Mouse (Mus musculus): ENCODE results near the gene Slc15a1. TPM values are rescaled to one million over a fixed set of nuclear protein-coding genes. Genes with fewer than 3 reads are reported as not detected.
A peak's percentile ranks its signal among the peaks of the same experiment; 100 is the strongest.

The Slc15a1 gene
- 0.13 and 0.14 TPM in 2 replicates for polyA plus RNA-seq (2014; fragmentation: Nextera tagmentation; extraction: Ambion mirVana)

- no peaks in the 10 kb centered on the region for H3K36me3 ChIP-seq (ENCODE audit: insufficient read depth)
- no peak for TF ChIP-seq CTCF (IDR thresholded peaks at IDR 0.05; ENCODE audit: low read depth)
- ATAC-seq (ENCODE audit: insufficient read depth), result no peak
- H3K9me3 ChIP-seq (ENCODE audit: low read depth, low read length), result no peaks in the 10 kb centered on the region
- H3K27ac ChIP-seq (ENCODE audit: low read depth), result no peak within 1 kb of the TSS
- no peak for DNase-seq
- WGBS, result 11% methylated on average over 33 of the region's 33 CpGs
- H3K4me2 ChIP-seq, result peak within 1 kb of the TSS; percentile 53
- no peaks in the 10 kb centered on the region for H3K4me1 ChIP-seq (ENCODE audit: insufficient read depth)
- H3K27me3 ChIP-seq (ENCODE audit: insufficient read depth, low read length), result peaks cover 41% of the 10 kb centered on the region
- peak within 1 kb of the TSS; percentile 9; the same call in 1 of the 2 replicates for H3K9ac ChIP-seq
- peak within 1 kb of the TSS; percentile 18 for H3K4me3 ChIP-seq (ENCODE audit: low read depth, low read length)
These were observed at the start of gene Slc15a1 for GRCm38 (mm10) chr14:121504781-121505484. Gene Slc15a1, minus strand, starts transcription at chr14:121505252.

- peaks cover 10% of the 10 kb centered on the region; the same call in 1 of the 2 replicates for H3K36me3 ChIP-seq (ENCODE audit: insufficient read depth)
- H3K4me1 ChIP-seq (ENCODE audit: insufficient read depth), result peaks cover 3% of the 10 kb centered on the region; the same call in 1 of the 2 replicates
These were observed 48.7 kb upstream of the Slc15a1 start for GRCm38 (mm10) chr14:121553785-121554184.

GRCm38 (mm10) chr14:121552586-121552985 is 47.5 kb upstream of the Slc15a1 start:
- no peaks in the 10 kb centered on the region for H3K9me3 ChIP-seq (ENCODE audit: low read depth, low read length)
- DNase-seq, result no peak
- H3K27me3 ChIP-seq (ENCODE audit: insufficient read depth, low read length), result no peaks in the 10 kb centered on the region
- peaks cover 10% of the 10 kb centered on the region; the same call in 1 of the 2 replicates for H3K36me3 ChIP-seq (ENCODE audit: insufficient read depth)
- no peak overlapping the region for H3K4me2 ChIP-seq
- WGBS, result 73% methylated on average over 5 of the region's 5 CpGs
- no peak overlapping the region for H3K27ac ChIP-seq (ENCODE audit: low read depth)
- peaks cover 3% of the 10 kb centered on the region for H3K4me1 ChIP-seq (ENCODE audit: insufficient read depth)
- no peak overlapping the region for H3K4me3 ChIP-seq (ENCODE audit: low read depth, low read length)
- H3K9ac ChIP-seq, result no peak overlapping the region
- TF ChIP-seq CTCF (IDR thresholded peaks at IDR 0.05; ENCODE audit: low read depth), result no peak
- no peak for ATAC-seq (ENCODE audit: insufficient read depth)

More at GRCm38 (mm10) chr14:121553785-121554184, 48.7 kb upstream of the Slc15a1 start:
- H3K4me3 ChIP-seq (ENCODE audit: low read depth, low read length), result no peak overlapping the region
- no peak for TF ChIP-seq CTCF (IDR thresholded peaks at IDR 0.05; ENCODE audit: low read depth)
- H3K27me3 ChIP-seq (ENCODE audit: insufficient read depth, low read length), result no peaks in the 10 kb centered on the region
- H3K4me2 ChIP-seq, result no peak overlapping the region
- no peak overlapping the region for H3K9ac ChIP-seq
- H3K27ac ChIP-seq (ENCODE audit: low read depth), result no peak overlapping the region
- DNase-seq (no peak), ATAC-seq (ENCODE audit: insufficient read depth) (no peak)
- H3K9me3 ChIP-seq (ENCODE audit: low read depth, low read length), result no peaks in the 10 kb centered on the region

GRCm38 (mm10) chr14:121549834-121550233 is 44.8 kb upstream of the Slc15a1 start:
- H3K36me3 ChIP-seq (ENCODE audit: insufficient read depth), result peaks cover 14% of the 10 kb centered on the region; the same call in 1 of the 2 replicates
- no peak overlapping the region for H3K4me2 ChIP-seq
- no peak for TF ChIP-seq CTCF (IDR thresholded peaks at IDR 0.05; ENCODE audit: low read depth)
- DNase-seq (no peak), ATAC-seq (ENCODE audit: insufficient read depth) (peak; percentile 39; the same call in 1 of the 2 replicates)
- peaks cover 9% of the 10 kb centered on the region for H3K4me1 ChIP-seq (ENCODE audit: insufficient read depth)
- 58% methylated on average over 6 of the region's 6 CpGs for WGBS
- no peaks in the 10 kb centered on the region for H3K27me3 ChIP-seq (ENCODE audit: insufficient read depth, low read length)
- H3K4me3 ChIP-seq (ENCODE audit: low read depth, low read length), result no peak overlapping the region
- no peak overlapping the region for H3K9ac ChIP-seq
- no peaks in the 10 kb centered on the region for H3K9me3 ChIP-seq (ENCODE audit: low read depth, low read length)
- H3K27ac ChIP-seq (ENCODE audit: low read depth), result peak overlapping the region; percentile 24; the same call in 1 of the 2 replicates

GRCm38 (mm10) chr14:121547745-121548144 is 42.7 kb upstream of the Slc15a1 start:
- Histone ChIP-seq H3K4me1 (ENCODE audit: insufficient read depth) (peaks cover 9% of the 10 kb centered on the region), H3K27ac (ENCODE audit: low read depth) (peak overlapping the region; percentile 78), H3K27me3 (ENCODE audit: insufficient read depth, low read length) (no peaks in the 10 kb centered on the region), H3K9me3 (ENCODE audit: low read depth, low read length) (no peaks in the 10 kb centered on the region), H3K4me3 (ENCODE audit: low read depth, low read length) (no peak overlapping the region), H3K4me2 (no peak overlapping the region), H3K9ac (no peak overlapping the region), H3K36me3 (ENCODE audit: insufficient read depth) (peaks cover 11% of the 10 kb centered on the region; the same call in 1 of the 2 replicates)
- TF ChIP-seq CTCF (IDR thresholded peaks at IDR 0.05; ENCODE audit: low read depth), result no peak
- peak; percentile 72 for DNase-seq
- WGBS, result 47% methylated on average over 7 of the region's 7 CpGs
- ATAC-seq (ENCODE audit: insufficient read depth), result peak; percentile 13; the same call in 1 of the 2 replicates

- no peak overlapping the region for H3K4me3 ChIP-seq (ENCODE audit: low read depth, low read length)
- peaks cover 11% of the 10 kb centered on the region; the same call in 1 of the 2 replicates for H3K36me3 ChIP-seq (ENCODE audit: insufficient read depth)
- WGBS, result 65% methylated on average over 5 of the region's 5 CpGs
These were observed 41.6 kb upstream of the Slc15a1 start for GRCm38 (mm10) chr14:121546621-121547020.

More at GRCm38 (mm10) chr14:121546621-121547020, 41.6 kb upstream of the Slc15a1 start:
- peak; percentile 25 for DNase-seq
- Histone ChIP-seq H3K4me1 (ENCODE audit: insufficient read depth) (peaks cover 9% of the 10 kb centered on the region), H3K27me3 (ENCODE audit: insufficient read depth, low read length) (no peaks in the 10 kb centered on the region), H3K4me2 (no peak overlapping the region), H3K9ac (no peak overlapping the region), H3K27ac (ENCODE audit: low read depth) (no peak overlapping the region), H3K9me3 (ENCODE audit: low read depth, low read length) (no peaks in the 10 kb centered on the region)
- ATAC-seq (ENCODE audit: insufficient read depth), result 0 out of 2 replicates have a peak, but pooled peaks have one; percentile 19
- TF ChIP-seq CTCF (IDR thresholded peaks at IDR 0.05; ENCODE audit: low read depth), result no peak
